Mouse (Mus musculus): ENCODE results near the gene Erp29. TPM values are rescaled to one million over a fixed set of nuclear protein-coding genes. Genes with fewer than 3 reads are reported as not detected.
"Not testable (repeated sequence)": the region's sequence is repeated elsewhere in the genome, so short reads cannot be mapped to it uniquely, and the experiment has no call there.

Gene Erp29
- total and polyA plus RNA-seq, 3 experiments: 204 to 258 (median 252) TPM

DNA sequence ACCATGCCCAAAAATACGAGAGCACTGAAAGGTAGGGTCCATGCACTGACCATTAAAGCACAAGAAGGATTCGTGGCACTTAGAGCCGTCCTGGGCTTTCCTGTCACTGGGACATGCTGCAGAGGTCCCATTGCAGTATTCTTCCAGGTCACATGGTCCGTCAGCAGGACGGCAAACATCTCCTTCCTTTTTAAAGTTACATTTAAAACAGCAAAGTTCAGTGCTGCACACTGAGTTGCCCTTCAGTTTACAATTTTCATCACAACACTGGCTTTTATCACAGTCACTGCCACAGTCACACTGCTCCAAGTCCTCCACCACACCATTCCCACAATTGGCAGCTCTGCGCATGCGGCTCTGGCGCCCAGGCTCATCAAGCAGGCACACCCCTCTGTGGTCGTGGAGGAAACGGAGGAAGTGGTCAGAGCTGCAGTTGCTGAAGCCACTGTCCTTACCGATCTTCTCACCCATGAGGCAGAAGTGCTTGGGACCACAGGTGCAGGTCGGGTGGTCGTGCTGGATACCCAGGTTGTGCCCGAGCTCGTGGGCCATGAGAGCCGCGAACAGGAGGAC is 49.2 kb upstream of the Erp29 start:
- DNase-seq (ENCODE audit: extremely low read depth); H3K27ac ChIP-seq (ENCODE audit: insufficient read depth, low read depth); H3K9ac ChIP-seq (ENCODE audit: insufficient read depth, low read depth); H3K4me3 ChIP-seq (replicated peaks in 1 of 3; ENCODE audit: low read depth in 2 of 3, low read length in 2 of 3, poor library complexity in 1 of 3); H3K9me3 ChIP-seq (replicated peaks; ENCODE audit: low read length); dilution Hi-C loops (cut with MboI; ENCODE audit: extremely low pct_ligation_motif_present, extremely low pct_unique_long_range_greater_than_20kb, low sequenced_read_pairs); H3K36me3 ChIP-seq (replicated peaks in 1 of 2; ENCODE audit: control insufficient read depth in 1 of 2, insufficient read depth in 1 of 2, low read length in 1 of 2); in situ Hi-C loops (cut with MboI; ENCODE audit: low pct_ligation_motif_present, low pct_unique_long_range_greater_than_20kb, low sequenced_read_pairs); H3K4me2 ChIP-seq (ENCODE audit: insufficient read depth, low read depth, poor library complexity, severe bottlenecking); H3K27me3 ChIP-seq (replicated peaks); H3K79me2 ChIP-seq (replicated peaks; ENCODE audit: control insufficient read depth, extremely low read depth, insufficient read depth, poor library complexity, severe bottlenecking): not testable (repeated sequence)
- peaks cover 11% of the 10 kb centered on the region in 2 experiments for H3K4me1 ChIP-seq (ENCODE audit: control insufficient read depth in 1 of 2, insufficient read depth in 2 of 2)

DNA sequence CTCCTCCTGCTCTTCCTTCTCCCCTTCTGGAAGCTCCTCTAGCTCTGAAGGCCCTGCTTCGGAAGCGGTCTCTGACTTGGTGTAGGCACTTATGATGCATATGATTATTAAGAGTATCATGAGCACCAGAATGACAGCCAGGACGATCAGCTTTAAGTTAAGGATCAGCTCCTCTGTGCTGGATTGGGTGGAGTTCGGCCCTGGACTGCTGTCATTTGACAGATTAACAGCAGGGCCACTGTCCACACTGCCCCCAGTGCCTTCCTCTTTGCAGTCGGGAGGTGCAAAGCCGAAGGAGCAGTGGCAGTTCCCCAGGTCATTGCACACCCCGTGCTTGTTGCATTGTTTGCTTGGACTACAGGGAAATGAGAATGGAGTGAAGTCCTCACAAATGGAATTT is 48.4 kb upstream of the Erp29 start:
- in situ Hi-C loops (cut with MboI; ENCODE audit: low pct_ligation_motif_present, low pct_unique_long_range_greater_than_20kb, low sequenced_read_pairs) (no loop called here), dilution Hi-C loops (cut with MboI; ENCODE audit: extremely low pct_ligation_motif_present, extremely low pct_unique_long_range_greater_than_20kb, low sequenced_read_pairs) (no loop called here)
- no peaks in the 10 kb centered on the region for H3K27me3 ChIP-seq (replicated peaks)
- no peak overlapping the region for H3K9ac ChIP-seq (ENCODE audit: insufficient read depth, low read depth)
- H3K36me3 ChIP-seq (replicated peaks in 1 of 2; ENCODE audit: control insufficient read depth in 1 of 2, insufficient read depth in 1 of 2, low read length in 1 of 2): no peaks in the 10 kb centered on the region
- no peaks in the 10 kb centered on the region for H3K9me3 ChIP-seq (replicated peaks; ENCODE audit: low read length)
- H3K4me2 ChIP-seq (ENCODE audit: insufficient read depth, low read depth, poor library complexity, severe bottlenecking): no peak overlapping the region
- no peak overlapping the region for H3K27ac ChIP-seq (ENCODE audit: insufficient read depth, low read depth)
- H3K79me2 ChIP-seq (replicated peaks; ENCODE audit: control insufficient read depth, extremely low read depth, insufficient read depth, poor library complexity, severe bottlenecking): no peaks in the 10 kb centered on the region
- no peak for DNase-seq (ENCODE audit: extremely low read depth)
- peaks cover 11% of the 10 kb centered on the region in 2 experiments for H3K4me1 ChIP-seq (ENCODE audit: control insufficient read depth in 1 of 2, insufficient read depth in 2 of 2)
- no peak for TF ChIP-seq NRF1 (IDR thresholded peaks at IDR 0.05; ENCODE audit: low read depth, low read length)
- no peak for TF ChIP-seq USF2 (conservative IDR thresholded peaks at IDR 0.05; ENCODE audit: low read depth, low read length)
- no peak for TF ChIP-seq CHD2 (IDR thresholded peaks at IDR 0.05; ENCODE audit: low read length)
- no peak for TF ChIP-seq GABPA (IDR thresholded peaks at IDR 0.05; ENCODE audit: insufficient replicate concordance, low read depth, low read length)
- TF ChIP-seq SMC3 (IDR thresholded peaks at IDR 0.05; ENCODE audit: low read depth, low read length): no peak
- TF ChIP-seq ZMIZ1 (IDR thresholded peaks at IDR 0.05; ENCODE audit: low read depth, low read length): no peak
- no peak for TF ChIP-seq MYC (IDR thresholded peaks at IDR 0.05; ENCODE audit: low read depth, low read length)
- no peak overlapping the region for H3K4me3 ChIP-seq (replicated peaks in 1 of 3; ENCODE audit: low read depth in 2 of 3, low read length in 2 of 3, poor library complexity in 1 of 3)

DNA sequence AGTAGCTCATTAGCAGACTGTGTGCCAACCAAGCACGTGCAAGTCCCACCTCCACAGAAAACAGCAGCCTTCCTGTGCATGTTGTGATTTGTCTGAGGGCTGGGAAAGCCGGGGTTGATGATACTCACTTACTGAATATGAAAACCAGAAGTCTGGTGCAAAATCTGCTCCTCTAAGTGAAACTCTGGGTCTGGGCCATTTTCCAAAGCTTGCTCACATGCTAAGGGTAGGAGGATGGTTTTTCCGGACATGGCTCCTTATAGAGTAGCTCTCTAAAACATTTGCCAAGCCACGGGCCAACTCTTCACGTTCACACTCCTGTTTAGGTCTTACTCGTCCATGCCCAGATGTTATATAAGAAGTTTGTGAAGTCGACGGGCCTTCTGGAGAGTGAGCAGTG is 41.0 kb upstream of the Erp29 start:
- Histone ChIP-seq H3K27me3 (replicated peaks) (no peaks in the 10 kb centered on the region), H3K4me2 (ENCODE audit: insufficient read depth, low read depth, poor library complexity, severe bottlenecking) (no peak overlapping the region), H3K27ac (ENCODE audit: insufficient read depth, low read depth) (no peak overlapping the region), H3K79me2 (replicated peaks; ENCODE audit: control insufficient read depth, extremely low read depth, insufficient read depth, poor library complexity, severe bottlenecking) (no peaks in the 10 kb centered on the region), H3K9me3 (replicated peaks; ENCODE audit: low read length) (no peaks in the 10 kb centered on the region), H3K4me3 (replicated peaks in 1 of 3; ENCODE audit: low read depth in 2 of 3, low read length in 2 of 3, poor library complexity in 1 of 3) (no peak overlapping the region), H3K36me3 (replicated peaks in 1 of 2; ENCODE audit: control insufficient read depth in 1 of 2, insufficient read depth in 1 of 2, low read length in 1 of 2) (no peaks in the 10 kb centered on the region), H3K4me1 (ENCODE audit: control insufficient read depth in 1 of 2, insufficient read depth in 2 of 2) (no peaks in the 10 kb centered on the region), H3K9ac (ENCODE audit: insufficient read depth, low read depth) (no peak overlapping the region)
- TF ChIP-seq ZC3H11A (IDR thresholded peaks at IDR 0.05; ENCODE audit: low read depth, low read length) (no peak), GABPA (IDR thresholded peaks at IDR 0.05; ENCODE audit: insufficient replicate concordance, low read depth, low read length) (no peak)
- in situ Hi-C loops (cut with MboI; ENCODE audit: low pct_ligation_motif_present, low pct_unique_long_range_greater_than_20kb, low sequenced_read_pairs) (loop anchor here (5.0 kb wide), 1 partner anchor 34 kb away; no protein-coding TSS in a partner anchor), dilution Hi-C loops (cut with MboI; ENCODE audit: extremely low pct_ligation_motif_present, extremely low pct_unique_long_range_greater_than_20kb, low sequenced_read_pairs) (no loop called here)
- DNase-seq (ENCODE audit: extremely low read depth): no peak
